Mouse (Mus musculus) cerebellum, adult 2 months (tissue): ENCODE measurements around the gene Dusp5.

Source experiments
- CTCF ChIP-seq: fragments of 200-500 bp; IDR thresholded peaks from 2 replicates; pipeline ENCODE4 v1.5.1; 2011; ENCODE audit warnings: low read depth, mild to moderate bottlenecking, control low read depth, low read length, moderate library complexity, borderline replicate concordance; ENCODE audit not compliant: insufficient read depth
- POLR2A ChIP-seq: fragments of 200-500 bp; IDR thresholded peaks from 2 replicates; pipeline ENCODE4 v1.6.1; 2011; ENCODE audit warnings: low read length, control low read depth, borderline replicate concordance; ENCODE audit not compliant: insufficient read depth

DNA sequence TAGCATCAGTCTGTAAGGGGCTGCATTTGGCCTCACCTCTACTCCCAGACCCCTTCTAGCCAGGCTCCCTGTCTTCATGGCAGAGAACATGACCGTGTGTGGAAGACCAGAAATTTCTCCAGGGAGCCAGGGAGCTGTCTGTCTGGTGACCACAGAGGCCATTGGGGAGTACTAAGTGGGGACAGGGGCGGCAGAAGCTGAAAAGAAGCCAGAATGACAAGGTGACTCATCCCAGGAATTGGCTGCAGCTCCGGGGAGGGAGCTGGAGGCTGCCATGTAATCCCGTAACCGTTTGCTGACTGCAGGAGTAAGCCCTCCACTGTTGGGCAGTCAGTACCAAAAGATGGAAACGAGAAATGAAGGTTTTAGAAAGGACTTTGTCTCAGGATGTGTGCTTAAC is 3.1 kb downstream of the Dusp5 start:
- TF ChIP-seq POLR2A (peak; percentile 60; the same call in 1 of the 2 replicates), CTCF (no peak)
